Mouse (Mus musculus) R1 (cell line): ENCODE results near the gene Ccpg1os.

ENCODE experiments used
- DNase-seq: peaks from one replicate; pipeline ENCODE4 v3.0.0-alpha.2; 2018; ENCODE audit warnings: low read depth, low spot score

The Ccpg1os gene

DNA sequence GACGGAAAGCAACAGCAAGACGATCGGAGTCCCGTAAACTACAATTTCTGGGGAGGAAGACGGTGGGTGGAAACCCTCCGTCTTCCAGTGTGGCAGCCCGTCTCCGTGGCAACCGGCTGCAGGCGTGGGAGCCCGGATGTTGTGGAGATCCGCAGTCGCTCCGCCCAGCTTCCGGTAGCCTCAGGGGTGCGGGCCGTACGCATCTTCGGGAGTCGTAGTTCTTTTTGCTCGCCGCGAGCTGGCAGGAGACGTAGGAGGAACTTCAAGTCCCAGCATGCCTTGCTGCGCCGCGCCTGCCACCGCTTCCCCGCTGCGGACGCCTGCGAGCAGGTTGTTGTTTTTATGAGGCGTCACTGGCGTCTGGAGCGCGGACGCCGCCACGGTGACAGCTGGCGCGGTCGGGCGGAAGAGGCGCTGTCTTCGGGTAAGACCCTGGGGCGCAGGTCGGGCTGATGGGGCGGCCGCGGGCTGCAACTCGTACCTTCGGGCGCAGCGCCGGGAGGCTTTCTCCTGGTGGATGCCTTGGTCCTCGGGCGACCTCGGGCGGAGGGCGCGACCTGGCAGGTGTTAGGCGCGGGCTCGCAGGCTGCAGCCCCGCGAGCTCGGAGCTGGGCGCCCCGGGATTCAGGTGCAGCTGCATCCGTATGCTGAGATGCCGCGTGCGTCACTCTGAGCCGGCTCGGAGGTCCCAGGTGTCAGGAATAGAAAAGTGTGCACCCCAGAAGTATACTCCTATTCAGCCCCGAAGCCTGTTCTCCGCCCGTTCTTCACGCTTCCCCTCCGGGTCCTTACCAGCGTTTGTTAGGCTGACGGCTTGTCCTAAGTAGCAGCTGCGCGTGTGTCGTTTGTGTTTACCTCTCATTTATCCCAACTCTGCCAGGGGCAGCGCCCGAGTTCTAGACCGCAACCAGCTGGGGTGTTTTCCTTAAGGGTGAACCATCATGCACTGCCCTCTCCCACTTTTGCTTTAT lies at the start of gene Ccpg1os, which contains the start of gene Ccpg1:
Gene Ccpg1os, minus strand, starts transcription at position 133 of the 971 bp plus-strand sequence.
Gene Ccpg1, plus strand, starts transcription at position 180 of the 971 bp plus-strand sequence.
- peak; percentile 99 for DNase-seq

DNA sequence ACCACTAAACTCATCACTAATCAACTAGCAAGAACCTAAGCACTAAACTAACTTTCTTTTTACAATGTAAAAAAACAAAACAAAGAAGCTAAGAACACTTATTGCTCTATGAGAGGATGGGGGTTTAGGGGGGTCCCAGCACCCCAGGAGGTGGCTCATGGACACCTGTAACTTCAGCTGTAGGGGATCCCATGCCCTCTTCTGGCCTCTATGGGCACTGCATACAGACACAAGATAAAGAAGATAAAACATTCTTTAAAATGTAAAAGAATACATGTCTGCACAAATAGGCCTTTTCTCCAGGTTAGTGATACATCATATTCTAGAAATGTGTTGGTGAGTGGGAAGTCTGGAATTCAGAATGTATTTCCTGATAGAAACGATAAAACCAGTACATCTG lies 48.2 kb upstream of the Ccpg1os start:
- no peak for DNase-seq

DNA sequence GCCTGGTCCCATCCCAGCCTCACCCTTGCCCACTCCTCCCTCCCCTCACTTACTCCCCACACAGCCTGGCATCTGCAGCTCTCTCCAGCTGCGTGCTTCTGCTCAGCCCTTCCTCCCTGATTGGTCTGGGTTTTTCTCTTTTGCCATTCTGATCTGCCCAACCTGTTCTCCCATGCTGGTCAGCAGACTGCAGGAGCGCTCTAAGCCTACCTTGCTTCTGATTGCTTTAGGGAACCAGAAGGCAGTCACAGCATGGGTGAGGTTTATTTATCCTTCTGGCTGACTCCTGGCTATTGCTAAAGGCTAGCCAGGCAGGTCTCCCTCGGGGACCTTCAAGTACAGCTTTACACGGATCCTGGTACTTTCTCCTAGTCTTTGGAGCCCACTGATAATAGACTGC lies 46.2 kb upstream of the Ccpg1os start:
- DNase-seq = no peak

DNA sequence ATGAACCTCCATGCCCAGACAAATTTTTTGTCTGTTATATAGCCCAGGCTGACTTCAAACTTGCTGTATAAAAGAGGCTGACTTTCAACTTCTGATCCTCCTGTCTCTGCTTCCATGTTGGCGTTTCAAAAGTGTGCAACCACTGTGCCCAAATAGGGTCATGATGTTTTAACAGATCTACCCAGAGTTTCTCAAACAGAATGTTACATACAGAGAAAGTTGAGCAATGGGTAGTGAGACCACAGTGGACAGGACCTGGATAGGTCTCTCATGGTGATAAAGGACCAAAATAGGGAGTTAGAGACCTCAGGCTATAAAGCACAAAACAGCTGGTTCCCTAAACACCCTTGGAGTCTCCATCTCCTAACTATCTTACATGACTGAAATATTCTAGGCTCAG lies 45.3 kb upstream of the Ccpg1os start:
- DNase-seq = no peak

DNA sequence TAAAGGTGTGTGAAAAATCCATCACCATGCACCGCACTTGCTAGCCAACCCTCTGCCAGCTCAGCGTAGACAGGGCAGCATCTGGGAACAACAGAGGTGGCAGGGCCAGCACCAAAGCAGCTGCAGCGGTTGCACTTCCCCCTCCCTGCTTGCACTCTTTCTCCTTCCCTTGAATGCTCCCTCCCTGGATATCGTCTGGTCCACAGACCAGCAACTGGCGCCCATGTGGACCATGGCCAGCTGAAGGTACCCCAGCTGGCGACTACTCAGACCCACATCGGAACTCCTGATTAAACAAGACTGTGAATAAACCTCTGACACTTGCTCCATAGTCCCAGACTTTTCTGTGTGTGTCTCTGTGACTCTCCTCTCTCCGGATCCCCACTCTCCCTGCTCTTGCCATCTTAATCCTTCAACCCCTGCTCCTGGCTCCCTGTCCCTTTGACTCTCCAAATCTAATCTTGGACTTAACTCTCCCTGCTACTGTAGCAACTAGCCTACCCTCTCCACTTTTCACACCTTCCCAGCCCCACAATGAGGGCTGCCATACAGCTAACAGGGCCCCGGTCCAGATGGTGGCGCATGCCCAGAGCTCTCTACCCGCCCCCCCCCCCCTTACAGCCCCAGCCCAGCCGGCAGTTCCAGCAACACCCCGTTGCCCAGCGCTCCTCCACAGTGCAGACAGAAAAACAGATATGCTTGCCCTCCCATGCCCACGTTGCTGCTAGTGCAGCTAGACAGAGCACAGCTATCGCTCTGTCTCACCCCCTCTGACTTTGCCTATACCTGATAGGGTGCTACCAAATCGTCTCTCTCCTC lies 40.8 kb upstream of the Ccpg1os start:
- peak; percentile 77 for DNase-seq

DNA sequence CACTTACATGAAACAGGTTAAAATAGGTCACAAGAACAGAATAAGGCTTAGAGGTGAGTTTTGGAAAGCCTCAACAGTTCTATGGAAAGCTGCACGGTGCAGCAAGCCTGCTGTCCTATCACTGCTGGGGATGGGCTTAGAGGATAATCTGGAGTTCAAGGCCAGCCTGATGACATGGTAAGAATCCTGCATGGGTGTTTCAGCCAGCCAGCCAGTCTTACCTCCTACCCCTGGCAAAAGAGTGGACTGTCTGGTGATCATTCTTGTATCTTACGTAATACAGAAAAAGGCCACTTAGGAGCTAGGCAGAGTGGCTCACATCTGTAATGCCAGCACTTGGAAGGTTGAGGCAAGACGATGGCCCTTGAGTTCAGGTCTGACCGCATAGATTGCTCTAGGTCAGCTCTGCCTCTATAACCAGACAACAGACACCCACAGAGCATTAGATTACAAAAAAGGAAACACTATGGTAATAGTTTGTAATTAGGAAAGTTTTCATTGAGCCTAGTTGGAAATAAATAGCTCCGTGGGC lies 35.5 kb upstream of the Ccpg1os start:
- DNase-seq = no peak

DNA sequence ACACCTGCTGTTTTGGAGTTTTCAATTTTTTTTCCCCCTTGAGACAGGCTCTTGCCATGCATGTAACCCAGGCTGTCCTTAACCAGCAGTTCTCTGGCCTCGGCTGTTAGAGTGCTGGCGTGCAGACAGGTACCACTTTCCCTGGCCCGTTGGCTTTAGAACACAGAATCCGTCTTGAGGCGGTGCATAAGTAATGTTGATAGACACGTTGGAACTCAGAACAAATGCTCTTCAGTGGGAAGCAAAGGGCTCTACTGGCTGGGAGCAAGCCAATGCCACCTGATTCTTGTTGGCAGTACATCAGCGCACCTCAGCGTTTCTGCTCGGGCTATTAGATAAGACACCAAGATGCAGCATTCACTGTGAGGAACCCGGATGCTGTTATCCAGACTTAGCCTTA lies 34.7 kb upstream of the Ccpg1os start:
- DNase-seq = no peak

DNA sequence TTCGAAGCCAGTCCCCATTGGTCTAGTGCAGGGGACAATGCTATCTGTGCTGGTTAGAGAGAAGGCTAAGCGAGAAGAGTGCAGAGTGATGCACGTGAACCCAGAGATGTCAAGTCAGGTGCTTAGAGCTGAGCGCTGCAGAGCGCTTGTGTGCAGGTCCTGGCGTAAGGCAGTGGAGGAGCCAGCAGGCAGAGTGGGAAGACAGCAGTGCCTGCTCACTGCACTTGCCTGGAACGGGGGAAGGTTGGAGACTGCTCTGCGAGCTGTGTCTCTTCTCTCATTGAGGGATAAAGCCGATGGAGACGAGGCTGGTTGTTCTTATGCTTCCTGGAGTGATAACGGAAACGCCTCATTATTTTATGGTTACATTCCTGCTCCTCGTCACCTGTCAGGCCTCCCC lies 29.5 kb upstream of the Ccpg1os start:
- no peak for DNase-seq

DNA sequence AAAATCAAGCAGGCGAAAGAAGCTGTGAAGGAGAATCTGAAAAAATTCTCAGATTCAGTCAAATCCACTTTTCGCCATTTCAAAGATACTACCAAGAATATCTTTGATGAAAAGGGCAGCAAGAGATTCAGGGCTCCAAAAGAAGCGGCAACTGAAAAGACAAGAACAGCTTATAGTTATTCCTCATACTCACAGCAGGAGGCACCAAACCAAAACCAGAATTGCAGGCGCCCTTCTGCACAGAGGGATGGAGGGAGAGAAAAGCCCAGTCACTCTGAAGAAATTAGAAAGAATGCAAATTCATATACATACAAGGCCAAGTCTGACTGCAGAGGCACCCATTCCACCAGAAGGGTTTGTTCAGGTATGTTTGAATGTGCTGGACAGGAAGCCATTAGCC lies 27.4 kb upstream of the Ccpg1os start:
- DNase-seq = no peak

DNA sequence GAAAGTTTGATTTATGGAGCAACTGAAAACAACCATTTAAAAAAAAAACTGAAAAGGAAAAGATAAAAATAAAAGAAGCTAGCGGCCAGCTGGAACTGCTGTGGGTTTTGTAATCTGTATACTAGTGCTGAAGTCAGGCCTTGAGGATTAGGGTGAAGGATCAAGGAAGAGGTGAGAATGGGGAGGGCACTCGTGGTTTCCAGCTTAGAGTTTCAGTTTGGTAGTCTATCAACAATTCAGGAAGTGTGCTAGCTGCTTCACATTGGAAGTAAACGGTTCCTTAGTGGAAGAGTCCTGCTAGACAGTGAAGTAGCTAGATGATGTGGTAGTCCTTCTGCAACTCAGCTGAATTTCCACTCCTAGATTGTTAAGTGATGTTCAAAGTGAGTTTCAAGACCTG lies 23.2 kb upstream of the Ccpg1os start:
- no peak for DNase-seq

DNA sequence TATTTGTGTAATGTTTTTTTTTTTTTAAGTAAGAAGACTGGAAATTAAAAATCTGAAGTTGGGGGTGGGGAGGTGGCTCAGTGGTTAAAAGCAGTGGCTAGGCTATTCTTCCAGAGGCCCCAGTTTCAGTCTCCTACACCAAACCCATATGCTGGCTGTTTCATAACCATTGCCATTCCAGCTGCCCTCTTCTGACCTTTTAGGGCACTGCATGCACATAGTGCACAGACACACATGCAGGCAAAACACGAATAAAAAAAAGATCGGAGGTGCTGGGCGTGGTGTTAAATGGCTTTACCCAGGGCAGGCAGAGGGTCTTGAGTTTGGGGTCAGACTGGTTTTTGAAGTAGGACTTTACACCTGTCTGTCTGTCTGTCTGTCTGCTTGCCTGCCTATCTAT lies 21.0 kb upstream of the Ccpg1os start:
- peak; percentile 61 for DNase-seq

DNA sequence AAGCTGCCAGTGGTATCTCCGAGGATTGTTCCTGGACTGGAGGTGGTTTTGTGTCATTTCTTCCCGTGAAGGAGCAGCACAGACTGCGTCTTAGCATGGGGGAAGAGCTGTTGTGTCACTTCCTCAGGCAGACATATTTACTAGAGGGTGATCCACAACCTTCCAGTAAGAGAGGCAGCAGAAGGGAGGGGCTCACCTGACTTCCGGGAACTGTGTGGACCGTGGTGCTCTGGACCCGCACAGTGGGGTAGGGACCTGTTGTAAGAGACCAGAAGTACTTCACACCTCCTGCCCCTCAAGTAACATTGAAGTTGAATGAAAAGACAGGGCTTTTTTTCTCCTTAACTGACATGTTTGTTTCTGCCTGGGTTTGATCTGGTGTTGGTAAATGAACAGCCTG lies 19.9 kb upstream of the Ccpg1os start:
- peak; percentile 80 for DNase-seq

DNA sequence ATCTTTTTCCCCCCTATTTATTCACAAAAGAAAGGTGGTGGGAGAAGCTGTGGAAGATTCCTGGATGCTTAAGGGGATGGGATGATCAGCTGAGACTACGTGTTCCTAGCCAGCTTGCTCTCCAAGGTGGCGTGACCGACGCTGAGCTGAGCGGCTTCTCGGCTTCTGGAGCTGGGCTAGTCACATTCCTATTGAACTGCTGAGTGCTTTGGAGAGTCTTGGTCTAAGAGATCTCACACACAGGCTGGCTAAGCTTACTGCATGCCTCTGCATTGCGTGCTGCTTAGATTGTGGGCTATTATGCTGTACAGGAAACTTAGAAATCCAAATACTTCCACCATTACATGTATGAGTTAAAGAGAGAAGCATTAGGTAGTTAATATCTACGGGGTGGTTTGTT lies 18.9 kb upstream of the Ccpg1os start:
- no peak for DNase-seq

DNA sequence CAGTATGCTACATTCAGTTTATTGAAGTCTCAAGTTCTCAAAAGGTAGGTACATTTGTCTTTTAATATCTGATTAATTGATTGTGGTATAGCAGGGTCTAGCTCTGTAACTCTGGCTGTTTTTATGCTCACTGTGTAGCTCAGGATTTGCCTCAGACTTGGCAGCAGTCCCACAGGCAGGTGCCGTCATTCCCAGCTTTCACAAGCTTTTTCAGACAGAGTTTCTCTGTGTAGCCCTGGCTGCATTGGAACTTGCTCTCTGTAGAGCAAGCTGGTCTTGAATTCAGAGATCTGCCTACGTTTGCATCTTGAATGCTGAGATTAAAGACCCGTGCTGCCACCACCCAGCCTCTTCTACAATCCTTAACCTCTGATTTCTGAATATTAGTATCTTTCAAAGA lies 17.0 kb upstream of the Ccpg1os start:
- DNase-seq = no peak

DNA sequence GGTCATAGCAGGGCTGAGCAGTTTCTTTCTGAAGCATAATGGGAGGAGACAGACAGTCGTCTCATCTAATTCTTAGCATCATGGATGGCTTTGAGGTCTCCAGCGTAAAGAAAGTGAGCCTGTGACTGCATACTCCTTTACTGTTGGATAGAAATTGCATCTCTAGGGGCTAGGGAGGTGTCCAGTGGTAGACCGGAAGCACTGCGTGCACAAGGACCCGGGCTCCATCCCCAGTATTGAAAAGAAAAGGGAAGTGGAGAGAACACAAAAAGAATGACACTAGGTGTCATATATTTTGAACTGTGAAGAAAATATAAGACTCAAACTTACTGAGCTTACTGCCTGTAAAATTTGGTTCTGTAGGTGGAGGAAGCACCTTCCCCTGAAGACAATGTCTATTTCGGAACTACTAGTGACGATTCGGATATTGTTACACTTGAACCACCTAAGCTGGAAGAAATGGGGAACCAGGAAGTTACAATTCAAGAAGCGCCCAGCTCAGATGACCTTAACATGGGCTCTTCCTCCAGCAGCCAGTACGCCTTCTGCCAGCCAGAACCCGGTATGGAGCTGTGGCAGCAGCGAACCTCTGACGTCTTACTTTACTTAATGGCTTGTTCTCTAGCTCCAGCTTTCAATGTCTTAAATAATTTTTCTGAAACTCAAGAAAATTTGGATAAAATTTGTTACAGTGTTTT lies 16.3 kb upstream of the Ccpg1os start:
- no peak for DNase-seq

DNA sequence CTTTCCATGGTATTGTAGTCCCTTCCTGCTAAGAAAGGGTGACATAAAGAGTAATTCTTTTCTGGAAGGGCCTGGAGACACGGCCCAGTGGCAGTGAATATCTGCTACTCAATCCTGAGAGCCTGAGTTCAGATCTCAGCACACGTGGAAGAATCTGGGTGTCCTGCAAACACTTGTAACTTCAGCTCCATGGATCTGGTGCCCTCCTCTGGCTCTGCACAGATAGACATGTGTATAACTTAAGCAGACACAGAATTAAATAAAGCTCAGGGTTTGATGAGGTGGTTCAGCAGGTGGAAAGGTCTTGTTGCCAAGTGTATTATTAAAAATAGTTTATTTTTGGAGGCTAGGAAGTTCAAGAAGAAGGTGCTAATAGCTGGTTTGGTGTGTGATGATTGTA lies 15.3 kb upstream of the Ccpg1os start:
- no peak for DNase-seq

DNA sequence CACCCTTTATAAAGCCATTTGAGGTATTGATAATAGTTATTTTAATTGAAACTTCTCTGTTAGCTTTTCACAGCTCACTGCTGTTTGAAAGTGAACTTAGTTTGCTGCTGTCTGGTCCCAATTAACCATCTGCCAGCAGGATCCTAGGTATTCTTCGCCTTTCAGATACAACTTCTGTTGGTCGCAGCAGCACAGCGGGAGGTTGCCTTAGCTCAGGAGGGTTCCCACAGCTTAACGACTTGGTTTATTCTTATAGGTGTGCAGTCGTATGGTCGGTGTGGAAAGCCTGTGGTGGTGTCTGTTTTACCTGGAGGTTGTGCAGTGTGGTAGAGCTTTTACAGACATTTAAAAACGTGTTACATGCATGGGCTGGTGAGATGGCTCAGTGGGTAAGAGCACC lies 11.6 kb upstream of the Ccpg1os start:
- peak; percentile 78 for DNase-seq

DNA sequence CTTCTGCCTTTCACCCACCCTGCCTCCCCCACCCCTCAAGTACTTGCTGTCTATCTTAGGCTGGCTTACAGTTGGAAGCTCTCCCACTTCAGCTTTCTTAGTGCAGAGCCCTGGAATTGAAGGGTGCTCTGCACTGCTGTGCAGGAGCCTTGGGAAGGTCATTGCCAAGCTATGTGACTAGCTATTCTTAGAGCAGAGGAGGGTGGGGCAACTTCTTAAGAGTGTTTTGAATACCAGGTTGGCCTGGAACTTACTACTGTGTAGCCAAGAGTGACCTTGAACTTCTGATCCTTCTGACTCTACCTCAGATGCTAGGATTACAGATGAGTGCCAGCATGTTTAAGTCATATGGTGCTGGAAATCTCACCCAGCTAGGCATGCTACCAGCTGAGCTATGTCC lies 11.0 kb upstream of the Ccpg1os start:
- peak; percentile 95 for DNase-seq

DNA sequence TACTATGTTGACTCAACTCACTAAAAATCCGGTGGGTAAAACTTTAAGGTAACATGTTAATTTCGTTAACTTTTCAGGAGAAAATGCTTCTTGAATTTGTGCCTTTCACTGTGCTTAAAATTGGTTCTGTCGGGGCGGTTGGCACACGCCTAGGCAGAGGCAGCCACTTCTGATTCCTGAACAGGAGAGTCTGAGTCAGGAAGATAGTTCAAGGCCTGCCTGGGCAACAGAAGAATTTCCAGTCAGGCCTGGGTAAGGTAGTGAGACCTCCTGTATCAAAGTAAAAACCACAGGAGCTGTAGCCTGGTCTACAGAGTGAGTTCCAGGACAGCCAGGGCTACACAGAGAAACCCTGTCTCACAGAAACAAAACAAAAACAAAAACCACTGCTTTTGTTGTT lies 7.4 kb upstream of the Ccpg1os start:
- no peak for DNase-seq

DNA sequence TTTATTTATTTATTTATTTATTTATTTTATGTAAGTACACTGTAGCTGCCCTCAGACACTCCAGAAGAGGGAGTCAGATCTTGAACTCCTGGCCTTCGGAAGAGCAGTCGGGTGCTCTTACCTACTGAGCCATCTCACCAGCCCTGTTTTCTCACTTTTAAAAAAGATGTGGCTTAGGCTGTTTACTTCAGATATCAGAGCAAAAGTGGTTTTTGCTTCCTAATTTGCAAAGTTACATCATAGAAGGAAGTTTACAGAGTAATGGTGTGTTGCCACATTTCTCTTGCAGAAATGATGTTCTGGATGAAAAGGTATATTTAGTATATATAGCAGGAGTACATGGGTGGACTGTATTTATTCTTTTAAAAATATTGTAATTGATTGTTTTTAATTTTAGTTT lies 6.2 kb upstream of the Ccpg1os start:
- DNase-seq = no peak

DNA sequence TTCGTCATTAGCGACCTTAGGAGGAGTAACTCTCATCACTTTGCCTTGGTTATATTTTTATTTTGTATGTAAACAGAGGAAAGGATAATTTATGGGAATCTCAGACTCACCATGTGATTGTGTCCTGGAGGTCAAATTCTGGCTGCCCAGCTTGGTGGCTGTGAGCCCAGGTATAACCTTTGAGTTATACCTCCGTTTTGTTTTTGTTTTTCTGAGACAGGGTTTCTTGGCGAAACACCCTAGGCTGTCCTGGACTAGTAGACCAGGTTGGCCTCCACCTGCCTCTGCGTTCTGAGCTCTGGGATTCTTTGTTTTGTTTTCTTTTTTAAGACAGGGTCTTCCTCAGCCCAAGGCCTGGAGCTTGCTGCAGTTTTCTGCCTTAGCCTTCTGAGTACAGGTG lies 3.5 kb upstream of the Ccpg1os start:
- no peak for DNase-seq

DNA sequence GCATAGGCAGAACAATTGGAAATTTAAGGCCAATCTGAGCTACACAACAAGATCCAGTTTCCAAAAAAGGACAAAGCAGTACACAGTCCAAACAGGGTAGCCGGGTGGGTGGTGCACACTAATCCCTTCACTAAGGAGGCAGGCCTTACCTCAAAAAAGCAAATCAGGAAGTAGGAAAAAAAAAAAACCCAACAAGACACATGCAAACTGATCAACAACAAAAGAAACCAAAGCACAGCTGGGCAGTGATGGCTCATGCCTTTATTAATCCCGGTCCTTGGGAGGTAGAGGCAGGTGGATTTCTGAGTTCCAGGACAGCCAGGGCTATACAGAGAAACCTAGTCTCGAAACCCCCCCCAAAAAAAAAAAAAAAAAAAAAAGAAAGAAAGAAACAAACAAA lies 2.5 kb upstream of the Ccpg1os start:
- DNase-seq = peak; percentile 44
